Mouse (Mus musculus) liver, embryonic 14.5 days (tissue): Measurements from ENCODE around the gene Cd3g. TPM values are rescaled to one million over a fixed set of nuclear protein-coding genes. Genes with fewer than 3 reads are reported as not detected.

Experiments
- ATAC-seq: fragments of 200-750 bp; cut with Nextera tagmentation; 2 replicates; pipeline ENCODE4 v1.8.0; 2017; ENCODE audit warnings: moderate number of reproducible peaks, mild to moderate bottlenecking, moderate library complexity; ENCODE audit not compliant: insufficient read depth
- DNase-seq, 3 experiments: peaks; one replicate each; pipeline ENCODE4 v3.0.0-alpha.2; 2012 to 2013; ENCODE audit warnings: low read depth in 3 of 3, low spot score in 3 of 3
- H3K27ac ChIP-seq: fragments of 300-500 bp; sonication (generic); 2 replicates; pipeline ENCODE4 v1.5.1; 2014; ENCODE audit warnings: moderate library complexity, mild to moderate bottlenecking, control low read depth, inconsistent platforms
- H3K27me3 ChIP-seq: fragments of 300-500 bp; sonication (generic); 2 replicates; pipeline ENCODE4 v1.6.1; 2014; ENCODE audit warnings: mild to moderate bottlenecking, low read length, moderate library complexity; ENCODE audit not compliant: control insufficient read depth, insufficient read depth
- H3K36me3 ChIP-seq: fragments of 300-500 bp; sonication (generic); replicated peaks from 2 replicates; pipeline ENCODE4 v1.6.1; 2014; ENCODE audit warnings: low read depth; ENCODE audit not compliant: control insufficient read depth, insufficient read depth
- H3K4me1 ChIP-seq, 2 experiments: fragments of 200-500 bp in 1 of 2; fragments of 300-500 bp in 1 of 2; sonication (generic) in 1 of 2; replicated peaks; 2 replicates each; pipeline ENCODE4 v1.6.1; 2012 to 2014; ENCODE audit warnings: antibody characterized with exemption in 1 of 2, inconsistent platforms in 1 of 2, low read length in 1 of 2; ENCODE audit not compliant: control insufficient read depth in 2 of 2, insufficient read depth in 2 of 2
- H3K4me2 ChIP-seq: fragments of 300-500 bp; sonication (generic); 2 replicates; pipeline ENCODE4 v1.6.1; 2014; ENCODE audit warnings: low read depth, mild to moderate bottlenecking, control low read depth, moderate library complexity
- H3K4me3 ChIP-seq, 2 experiments: fragments of 200-500 bp in 1 of 2; fragments of 300-500 bp in 1 of 2; sonication (generic) in 1 of 2; 2 replicates each; pipeline ENCODE4 v1.5.1; 2012 to 2014; ENCODE audit warnings: low read depth in 2 of 2, low read length in 2 of 2, mild to moderate bottlenecking in 2 of 2, control low read depth in 1 of 2, inconsistent platforms in 1 of 2, moderate library complexity in 1 of 2; ENCODE audit not compliant: insufficient read depth in 1 of 2
- H3K9ac ChIP-seq: fragments of 300-500 bp; sonication (generic); replicated peaks from 2 replicates; pipeline ENCODE4 v1.6.1; 2014; ENCODE audit warnings: mild to moderate bottlenecking, control low read depth, moderate library complexity
- H3K9me3 ChIP-seq: fragments of 300-500 bp; sonication (generic); 2 replicates; pipeline ENCODE4 v1.6.1; 2016; ENCODE audit warnings: low read length, mixed read lengths; ENCODE audit not compliant: control insufficient read depth
- CTCF ChIP-seq: IDR thresholded peaks from 2 replicates; pipeline ENCODE4 v1.5.1; 2016; ENCODE audit warnings: antibody characterized with exemption, low read depth, control low read depth
- EP300 ChIP-seq: IDR thresholded peaks from 2 replicates; pipeline ENCODE4 v1.6.1; 2016; ENCODE audit warnings: antibody characterized with exemption, low read depth
- WGBS: fragments of 180-500 bp; shearing (Covaris S2); extraction: QIAGEN DNeasy Blood & Tissue Kit; methylation state at CpG from one replicate; pipeline ENCODE4 v1.1.7; 2014; ENCODE audit not compliant: insufficient replicate concordance; 5-methylcytosine and 5-hydroxymethylcytosine counted together
- polyA plus RNA-seq, 2 experiments: library from polyadenylated mRNA; depleted of rRNA in 1 of 2; stranded (reverse) in 1 of 2; unstranded in 1 of 2; fragments of >200 nt; fragmentation: Nextera tagmentation in 1 of 2; extraction: Ambion mirVana in 1 of 2; gene quantifications; 2 replicates each; pipeline versions ENCODE4 v1.2.1 to v1.2.3; 2012 to 2014

The Cd3g gene
- polyA plus RNA-seq, 2 experiments: 0.09 to 0.25 TPM

GRCm38 (mm10) chr9:44999171-44999570, 18.9 kb upstream of the Cd3g start:
- Histone ChIP-seq H3K4me2 (no peak overlapping the region), H3K36me3 (no peaks in the 10 kb centered on the region), H3K9ac (no peak overlapping the region), H3K27me3 (no peaks in the 10 kb centered on the region), H3K4me1 (no peaks in the 10 kb centered on the region), H3K4me3 (no peak overlapping the region), H3K27ac (no peak overlapping the region), H3K9me3 (no peaks in the 10 kb centered on the region)
- no peak for DNase-seq
- 56% methylated on average over 6 of the region's 6 CpGs for WGBS
- ATAC-seq: no peak
- TF ChIP-seq CTCF (no peak), EP300 (no peak)

- H3K9ac ChIP-seq: no peak overlapping the region
- H3K9me3 ChIP-seq: no peaks in the 10 kb centered on the region
- H3K4me2 ChIP-seq: no peak overlapping the region
- DNase-seq (no peak), ATAC-seq (no peak)
- no peaks in the 10 kb centered on the region for H3K27me3 ChIP-seq
- WGBS: 49% methylated on average over 11 of the region's 11 CpGs
- TF ChIP-seq EP300 (no peak), CTCF (no peak)
- H3K4me3 ChIP-seq: no peak overlapping the region
- no peaks in the 10 kb centered on the region for H3K36me3 ChIP-seq
- no peaks in the 10 kb centered on the region for H3K4me1 ChIP-seq
- no peak overlapping the region for H3K27ac ChIP-seq
Observed at GRCm38 (mm10) chr9:44998138-44998537, 17.9 kb upstream of the Cd3g start.

GRCm38 (mm10) chr9:44996590-44996989, 16.4 kb upstream of the Cd3g start:
- no peak for ATAC-seq
- Histone ChIP-seq H3K36me3 (no peaks in the 10 kb centered on the region), H3K27ac (no peak overlapping the region), H3K9ac (no peak overlapping the region), H3K4me3 (no peak overlapping the region), H3K9me3 (no peaks in the 10 kb centered on the region), H3K4me1 (no peaks in the 10 kb centered on the region), H3K4me2 (no peak overlapping the region), H3K27me3 (no peaks in the 10 kb centered on the region)
- WGBS: 81% methylated on average over 7 of the region's 7 CpGs
- TF ChIP-seq CTCF: no peak
- no peak for TF ChIP-seq EP300
- no peak for DNase-seq

- Histone ChIP-seq H3K4me1 (no peaks in the 10 kb centered on the region), H3K27me3 (no peaks in the 10 kb centered on the region), H3K4me3 (no peak overlapping the region), H3K4me2 (no peak overlapping the region), H3K9ac (no peak overlapping the region), H3K27ac (no peak overlapping the region), H3K9me3 (no peaks in the 10 kb centered on the region), H3K36me3 (no peaks in the 10 kb centered on the region)
- TF ChIP-seq CTCF: no peak
- no peak for TF ChIP-seq EP300
- DNase-seq: no peak
- no peak for ATAC-seq
- WGBS: 62% methylated on average over 4 of the region's 4 CpGs
Observed at GRCm38 (mm10) chr9:44994962-44995361, 14.7 kb upstream of the Cd3g start.

GRCm38 (mm10) chr9:44993268-44993667, 13.0 kb upstream of the Cd3g start:
- TF ChIP-seq EP300 (no peak), CTCF (no peak)
- H3K9me3 ChIP-seq: no peaks in the 10 kb centered on the region
- no peaks in the 10 kb centered on the region for H3K36me3 ChIP-seq
- WGBS: 57% methylated on average over 2 of the region's 2 CpGs
- H3K27ac ChIP-seq: no peak overlapping the region
- H3K4me1 ChIP-seq: no peaks in the 10 kb centered on the region
- H3K4me2 ChIP-seq: no peak overlapping the region
- H3K4me3 ChIP-seq: no peak overlapping the region
- no peak overlapping the region for H3K9ac ChIP-seq
- ATAC-seq (no peak), DNase-seq (no peak)
- H3K27me3 ChIP-seq: no peaks in the 10 kb centered on the region
